8 mouse cellular contexts compared by ENCODE assay signal in genomic region chr16:17938821-17939220, GRCm38 (mm10). TPM values are rescaled to one million over a fixed set of nuclear protein-coding genes. Genes with fewer than 3 reads are reported as not detected.
A peak's percentile ranks its signal among the peaks of the same experiment; 100 is the strongest.
DNase-seq lines count a peak whose midpoint lies in the region; ATAC-seq and TF ChIP-seq lines count a peak whose summit lies in the region.

No protein-coding gene starts in this region.

- H3K4me3 ChIP-seq in midbrain, embryonic 10.5 days, result no peak overlapping the region
- H3K4me3 ChIP-seq in midbrain, embryonic 16.5 days (ENCODE audit: low read depth, low read length), result no peak overlapping the region
- H3K4me3 ChIP-seq in bone marrow, adult 2 months (replicated peaks; ENCODE audit: control insufficient read depth, low read depth, low read length), result no peak overlapping the region
- no peak overlapping the region for H3K4me3 ChIP-seq in embryonic fibroblast, embryonic 13.5 days (ENCODE audit: insufficient read depth, low read length)
- no peak overlapping the region for H3K4me3 ChIP-seq in hindbrain, embryonic 10.5 days
- no peak overlapping the region for H3K4me3 ChIP-seq in limb, embryonic 11.5 days (ENCODE audit: low read depth, low read length)
- no peak overlapping the region for H3K4me3 ChIP-seq in midbrain, embryonic 13.5 days (replicated peaks)
- no peak overlapping the region for H3K4me3 ChIP-seq in stomach, postnatal 0 days (ENCODE audit: low read depth, low read length)

- no peak for TF ChIP-seq POLR2A in bone marrow, adult 2 months (IDR thresholded peaks at IDR 0.05; ENCODE audit: borderline replicate concordance, control insufficient read depth, low read depth, low read length)
- no peak for TF ChIP-seq POLR2A in embryonic fibroblast, embryonic 13.5 days (IDR thresholded peaks at IDR 0.05; ENCODE audit: low read depth, low read length)

- peaks cover 28% of the 10 kb centered on the region for H3K27me3 ChIP-seq in midbrain, embryonic 10.5 days (ENCODE audit: low read depth, poor library complexity, severe bottlenecking)
- no peaks in the 10 kb centered on the region for H3K27me3 ChIP-seq in midbrain, embryonic 16.5 days (ENCODE audit: control insufficient read depth, insufficient read depth, low read depth, low read length)
- H3K27me3 ChIP-seq in hindbrain, embryonic 10.5 days (ENCODE audit: insufficient read depth, poor library complexity, severe bottlenecking), result peaks cover 18% of the 10 kb centered on the region
- H3K27me3 ChIP-seq in limb, embryonic 11.5 days (ENCODE audit: control insufficient read depth, insufficient read depth, low read length), result no peaks in the 10 kb centered on the region
- peaks cover 25% of the 10 kb centered on the region; the same call in 1 of the 2 replicates for H3K27me3 ChIP-seq in midbrain, embryonic 13.5 days
- no peaks in the 10 kb centered on the region for H3K27me3 ChIP-seq in stomach, postnatal 0 days (ENCODE audit: control insufficient read depth, insufficient read depth, low read length)

- TF ChIP-seq CTCF in bone marrow, adult 2 months (IDR thresholded peaks at IDR 0.05; ENCODE audit: control insufficient read depth, insufficient read depth, low read length), result peak; percentile 90
- TF ChIP-seq CTCF in embryonic fibroblast, embryonic 13.5 days (IDR thresholded peaks at IDR 0.05; ENCODE audit: borderline replicate concordance, insufficient read depth, low read length), result peak; percentile 71
- TF ChIP-seq CTCF in stomach, postnatal 0 days (IDR thresholded peaks at IDR 0.05; ENCODE audit: low read depth), result peak; percentile 85

- H3K27ac ChIP-seq in midbrain, embryonic 10.5 days (replicated peaks), result no peak overlapping the region; the same call in 1 of the 2 replicates
- no peak overlapping the region for H3K27ac ChIP-seq in midbrain, embryonic 16.5 days (ENCODE audit: low read length)
- H3K27ac ChIP-seq in bone marrow, adult 2 months (ENCODE audit: control insufficient read depth, insufficient read depth, low read depth, low read length, poor library complexity), result peak overlapping the region; percentile 4
- H3K27ac ChIP-seq in embryonic fibroblast, embryonic 13.5 days (ENCODE audit: insufficient read depth, low read length), result no peak overlapping the region
- H3K27ac ChIP-seq in hindbrain, embryonic 10.5 days, result no peak overlapping the region
- no peak overlapping the region for H3K27ac ChIP-seq in limb, embryonic 11.5 days (replicated peaks; ENCODE audit: low read depth, low read length)
- H3K27ac ChIP-seq in midbrain, embryonic 13.5 days, result no peak overlapping the region
- peak overlapping the region; percentile 83 for H3K27ac ChIP-seq in stomach, postnatal 0 days (replicated peaks)

- no peak for TF ChIP-seq EP300 in stomach, postnatal 0 days (optimal IDR thresholded peaks at IDR 0.05)

- no peak overlapping the region for H3K4me2 ChIP-seq in midbrain, embryonic 16.5 days (ENCODE audit: low read length)
- no peak overlapping the region for H3K4me2 ChIP-seq in limb, embryonic 11.5 days (ENCODE audit: low read depth, severe bottlenecking)
- no peak overlapping the region for H3K4me2 ChIP-seq in midbrain, embryonic 13.5 days (replicated peaks)
- H3K4me2 ChIP-seq in stomach, postnatal 0 days (replicated peaks; ENCODE audit: low read depth), result peak overlapping the region; percentile 27; the same call in 1 of the 2 replicates

- no peak for ATAC-seq in midbrain, embryonic 16.5 days
- ATAC-seq in limb, embryonic 11.5 days (ENCODE audit: insufficient number of reproducible peaks, low FRiP score, low TSS enrichment, low read depth), result 0 out of 2 replicates have a peak, but pooled peaks have one; percentile 54
- peak; percentile 86 for ATAC-seq in midbrain, embryonic 13.5 days
- peak; percentile 91 for ATAC-seq in stomach, postnatal 0 days (ENCODE audit: low FRiP score, low TSS enrichment)

- no peaks in the 10 kb centered on the region for H3K36me3 ChIP-seq in midbrain, embryonic 10.5 days
- H3K36me3 ChIP-seq in midbrain, embryonic 16.5 days (ENCODE audit: control insufficient read depth, insufficient read depth, low read length), result no peaks in the 10 kb centered on the region
- H3K36me3 ChIP-seq in hindbrain, embryonic 10.5 days, result no peaks in the 10 kb centered on the region
- H3K36me3 ChIP-seq in limb, embryonic 11.5 days (ENCODE audit: control insufficient read depth, insufficient read depth, low read length), result no peaks in the 10 kb centered on the region
- no peaks in the 10 kb centered on the region for H3K36me3 ChIP-seq in midbrain, embryonic 13.5 days
- H3K36me3 ChIP-seq in stomach, postnatal 0 days (ENCODE audit: control insufficient read depth, insufficient read depth, low read length), result no peaks in the 10 kb centered on the region

- 10% methylated on average over 7 of the region's 7 CpGs for WGBS in midbrain, embryonic 10.5 days
- WGBS in midbrain, embryonic 16.5 days, result 7% methylated on average over 7 of the region's 7 CpGs
- WGBS in bone marrow, adult 2 months, result 6% methylated on average over 7 of the region's 7 CpGs
- 14% methylated on average over 7 of the region's 7 CpGs for WGBS in hindbrain, embryonic 10.5 days
- 13% methylated on average over 7 of the region's 7 CpGs for WGBS in limb, embryonic 11.5 days
- WGBS in midbrain, embryonic 13.5 days, result 8% methylated on average over 7 of the region's 7 CpGs
- WGBS in stomach, postnatal 0 days, result 7% methylated on average over 7 of the region's 7 CpGs

- DNase-seq in midbrain, embryonic 10.5 days (ENCODE audit: low spot score), result peak; percentile 62
- DNase-seq in hindbrain, embryonic 10.5 days (ENCODE audit: low spot score), result peak; percentile 76
- peak; percentile 77 for DNase-seq in limb, embryonic 11.5 days (ENCODE audit: low spot score)
- peak; percentile 91 for DNase-seq in stomach, postnatal 0 days (ENCODE audit: low spot score)

- no peaks in the 10 kb centered on the region for H3K9me3 ChIP-seq in midbrain, embryonic 10.5 days (replicated peaks)
- H3K9me3 ChIP-seq in midbrain, embryonic 16.5 days (replicated peaks; ENCODE audit: control insufficient read depth, low read length, poor library complexity, severe bottlenecking), result no peaks in the 10 kb centered on the region
- H3K9me3 ChIP-seq in hindbrain, embryonic 10.5 days, result no peaks in the 10 kb centered on the region
- no peaks in the 10 kb centered on the region for H3K9me3 ChIP-seq in limb, embryonic 11.5 days (ENCODE audit: control insufficient read depth, low read length)
- H3K9me3 ChIP-seq in midbrain, embryonic 13.5 days, result no peaks in the 10 kb centered on the region
- H3K9me3 ChIP-seq in stomach, postnatal 0 days (ENCODE audit: control insufficient read depth, low read length), result no peaks in the 10 kb centered on the region

- H3K9ac ChIP-seq in midbrain, embryonic 16.5 days (ENCODE audit: low read depth, low read length), result no peak overlapping the region
- H3K9ac ChIP-seq in limb, embryonic 11.5 days (ENCODE audit: low read length), result no peak overlapping the region
- no peak overlapping the region for H3K9ac ChIP-seq in midbrain, embryonic 13.5 days (replicated peaks)
- H3K9ac ChIP-seq in stomach, postnatal 0 days (ENCODE audit: low read length), result 0 out of 2 replicates have a peak overlapping the region, but pooled peaks have one; percentile 13

- H3K4me1 ChIP-seq in midbrain, embryonic 10.5 days, result peaks cover 6% of the 10 kb centered on the region
- H3K4me1 ChIP-seq in midbrain, embryonic 16.5 days (ENCODE audit: control insufficient read depth, insufficient read depth, low read length), result no peaks in the 10 kb centered on the region
- peaks cover 2% of the 10 kb centered on the region; the same call in 1 of the 2 replicates for H3K4me1 ChIP-seq in bone marrow, adult 2 months (ENCODE audit: control insufficient read depth, insufficient read depth, low read length)
- no peaks in the 10 kb centered on the region for H3K4me1 ChIP-seq in embryonic fibroblast, embryonic 13.5 days (ENCODE audit: control insufficient read depth, insufficient read depth, low read length)
- H3K4me1 ChIP-seq in hindbrain, embryonic 10.5 days (replicated peaks), result 0 out of 2 replicates have a peak, but pooled peaks cover 6% of the 10 kb centered on the region
- H3K4me1 ChIP-seq in limb, embryonic 11.5 days (ENCODE audit: control insufficient read depth, insufficient read depth, low read length), result no peaks in the 10 kb centered on the region
- 0 out of 2 replicates have a peak, but pooled peaks cover 4% of the 10 kb centered on the region for H3K4me1 ChIP-seq in midbrain, embryonic 13.5 days (replicated peaks)
- H3K4me1 ChIP-seq in stomach, postnatal 0 days (replicated peaks; ENCODE audit: control insufficient read depth, insufficient read depth), result no peaks in the 10 kb centered on the region

RNA-seq across cellular contexts. Expression of gene Slc25a1, which starts 10.8 kb away (rescaled TPM):
- polyA plus RNA-seq in midbrain, embryonic 10.5 days (2016; fragmentation: Nextera tagmentation; extraction: Ambion mirVana), result 118 and 122 TPM in 2 replicates
- polyA plus RNA-seq in midbrain, embryonic 16.5 days (2015; fragmentation: Nextera tagmentation; extraction: Ambion mirVana), result 163 and 179 TPM in 2 replicates
- polyA plus RNA-seq in bone marrow, adult 2 months (2011; ENCODE audit: insufficient read depth, insufficient read length, low replicate concordance, missing spikeins), result 15.2 and 19.9 TPM in 2 replicates
- 77.8 and 111 TPM in 2 replicates for polyA plus RNA-seq in embryonic fibroblast, embryonic 13.5 days (2011; ENCODE audit: insufficient read length, low read depth, missing spikeins)
- 115 and 149 TPM in 2 replicates for polyA plus RNA-seq in hindbrain, embryonic 10.5 days (2016; fragmentation: Nextera tagmentation; extraction: Ambion mirVana)
- polyA plus RNA-seq in limb, embryonic 11.5 days (2014; fragmentation: Nextera tagmentation; extraction: Ambion mirVana), result 74.4 and 74.5 TPM in 2 replicates
- polyA plus RNA-seq in midbrain, embryonic 13.5 days (2015; fragmentation: Nextera tagmentation; extraction: Ambion mirVana), result 146 and 148 TPM in 2 replicates
- polyA plus RNA-seq in stomach, postnatal 0 days (2015; fragmentation: Nextera tagmentation; extraction: Ambion mirVana), result 219 and 245 TPM in 2 replicates

RNA-seq across cellular contexts. Expression of gene Gsc2, which starts 24.0 kb away (rescaled TPM):
- polyA plus RNA-seq in midbrain, embryonic 10.5 days (2016; fragmentation: Nextera tagmentation; extraction: Ambion mirVana), result 0.75 and 1.4 TPM in 2 replicates
- 0.46 and 1.4 TPM in 2 replicates for polyA plus RNA-seq in midbrain, embryonic 16.5 days (2015; fragmentation: Nextera tagmentation; extraction: Ambion mirVana)
- polyA plus RNA-seq in bone marrow, adult 2 months (2011; ENCODE audit: insufficient read depth, insufficient read length, low replicate concordance, missing spikeins), result not detected in 2 replicates
- not detected in 2 replicates for polyA plus RNA-seq in embryonic fibroblast, embryonic 13.5 days (2011; ENCODE audit: insufficient read length, low read depth, missing spikeins)
- polyA plus RNA-seq in hindbrain, embryonic 10.5 days (2016; fragmentation: Nextera tagmentation; extraction: Ambion mirVana), result 0.17 TPM in 1 of 2 replicates, not detected in the other
- not detected in 2 replicates for polyA plus RNA-seq in limb, embryonic 11.5 days (2014; fragmentation: Nextera tagmentation; extraction: Ambion mirVana)
- polyA plus RNA-seq in midbrain, embryonic 13.5 days (2015; fragmentation: Nextera tagmentation; extraction: Ambion mirVana), result 0.40 and 1.5 TPM in 2 replicates
- 0.21 and 0.23 TPM in 2 replicates for polyA plus RNA-seq in stomach, postnatal 0 days (2015; fragmentation: Nextera tagmentation; extraction: Ambion mirVana)

RNA-seq across cellular contexts. Expression of gene Ess2, which starts 27.7 kb away (rescaled TPM):
- 51.9 and 60.5 TPM in 2 replicates for polyA plus RNA-seq in midbrain, embryonic 10.5 days (2016; fragmentation: Nextera tagmentation; extraction: Ambion mirVana)
- 47.6 and 48.6 TPM in 2 replicates for polyA plus RNA-seq in midbrain, embryonic 16.5 days (2015; fragmentation: Nextera tagmentation; extraction: Ambion mirVana)
- 14.2 and 19.2 TPM in 2 replicates for polyA plus RNA-seq in bone marrow, adult 2 months (2011; ENCODE audit: insufficient read depth, insufficient read length, low replicate concordance, missing spikeins)
- 17.5 and 20.7 TPM in 2 replicates for polyA plus RNA-seq in embryonic fibroblast, embryonic 13.5 days (2011; ENCODE audit: insufficient read length, low read depth, missing spikeins)
- polyA plus RNA-seq in hindbrain, embryonic 10.5 days (2016; fragmentation: Nextera tagmentation; extraction: Ambion mirVana), result 54.5 and 57.4 TPM in 2 replicates
- 42.2 and 50.2 TPM in 2 replicates for polyA plus RNA-seq in limb, embryonic 11.5 days (2014; fragmentation: Nextera tagmentation; extraction: Ambion mirVana)
- polyA plus RNA-seq in midbrain, embryonic 13.5 days (2015; fragmentation: Nextera tagmentation; extraction: Ambion mirVana), result 56.1 and 56.6 TPM in 2 replicates
- polyA plus RNA-seq in stomach, postnatal 0 days (2015; fragmentation: Nextera tagmentation; extraction: Ambion mirVana), result 15.6 and 17.0 TPM in 2 replicates

RNA-seq across cellular contexts. Expression of gene Tssk2, which starts 40.4 kb away (rescaled TPM):
- 0.11 and 0.19 TPM in 2 replicates for polyA plus RNA-seq in midbrain, embryonic 10.5 days (2016; fragmentation: Nextera tagmentation; extraction: Ambion mirVana)
- polyA plus RNA-seq in midbrain, embryonic 16.5 days (2015; fragmentation: Nextera tagmentation; extraction: Ambion mirVana), result not detected in 2 replicates
- not detected in 2 replicates for polyA plus RNA-seq in bone marrow, adult 2 months (2011; ENCODE audit: insufficient read depth, insufficient read length, low replicate concordance, missing spikeins)
- polyA plus RNA-seq in embryonic fibroblast, embryonic 13.5 days (2011; ENCODE audit: insufficient read length, low read depth, missing spikeins), result not detected in 2 replicates
- polyA plus RNA-seq in hindbrain, embryonic 10.5 days (2016; fragmentation: Nextera tagmentation; extraction: Ambion mirVana), result not detected in 2 replicates
- not detected in 2 replicates for polyA plus RNA-seq in limb, embryonic 11.5 days (2014; fragmentation: Nextera tagmentation; extraction: Ambion mirVana)
- 0.14 and 0.19 TPM in 2 replicates for polyA plus RNA-seq in midbrain, embryonic 13.5 days (2015; fragmentation: Nextera tagmentation; extraction: Ambion mirVana)
- polyA plus RNA-seq in stomach, postnatal 0 days (2015; fragmentation: Nextera tagmentation; extraction: Ambion mirVana), result 0.07 TPM in 1 of 2 replicates, not detected in the other

RNA-seq across cellular contexts. Expression of gene Dgcr2, which starts 40.5 kb away (rescaled TPM):
- polyA plus RNA-seq in midbrain, embryonic 10.5 days (2016; fragmentation: Nextera tagmentation; extraction: Ambion mirVana), result 102 and 111 TPM in 2 replicates
- polyA plus RNA-seq in midbrain, embryonic 16.5 days (2015; fragmentation: Nextera tagmentation; extraction: Ambion mirVana), result 108 and 113 TPM in 2 replicates
- 7.7 and 22.4 TPM in 2 replicates for polyA plus RNA-seq in bone marrow, adult 2 months (2011; ENCODE audit: insufficient read depth, insufficient read length, low replicate concordance, missing spikeins)
- polyA plus RNA-seq in embryonic fibroblast, embryonic 13.5 days (2011; ENCODE audit: insufficient read length, low read depth, missing spikeins), result 46.3 and 53.0 TPM in 2 replicates
- 96.0 and 100 TPM in 2 replicates for polyA plus RNA-seq in hindbrain, embryonic 10.5 days (2016; fragmentation: Nextera tagmentation; extraction: Ambion mirVana)
- polyA plus RNA-seq in limb, embryonic 11.5 days (2014; fragmentation: Nextera tagmentation; extraction: Ambion mirVana), result 92.5 and 94.0 TPM in 2 replicates
- 97.9 and 103 TPM in 2 replicates for polyA plus RNA-seq in midbrain, embryonic 13.5 days (2015; fragmentation: Nextera tagmentation; extraction: Ambion mirVana)
- polyA plus RNA-seq in stomach, postnatal 0 days (2015; fragmentation: Nextera tagmentation; extraction: Ambion mirVana), result 38.8 and 40.7 TPM in 2 replicates

Comparison
In these comparisons a context has a peak if more than half of its experiments do, and no peak if none do; other contexts are left out.
1. H3K27ac ChIP-seq: peak in bone marrow, adult 2 months (single experiment) and stomach, postnatal 0 days (single experiment); none in midbrain, embryonic 10.5 days (single experiment), midbrain, embryonic 16.5 days (single experiment), embryonic fibroblast, embryonic 13.5 days (single experiment), hindbrain, embryonic 10.5 days (single experiment), limb, embryonic 11.5 days (single experiment) and midbrain, embryonic 13.5 days (single experiment).
2. Peak in every context shown above with its lines, with median percentiles within 50 percentile points of each other: DNase-seq and CTCF ChIP-seq.